Mouse (Mus musculus) kidney, postnatal 0 days (tissue): ENCODE results near the gene Apof. TPM values are rescaled to one million over a fixed set of nuclear protein-coding genes. Genes with fewer than 3 reads are reported as not detected.

Source experiments
- ATAC-seq: fragments of 200-750 bp; cut with Nextera tagmentation; replicated peaks from 2 replicates; pipeline ENCODE4 v1.8.0; 2017; ENCODE audit warnings: low read depth, moderate number of reproducible peaks, moderate TSS enrichment, moderate library complexity; ENCODE audit not compliant: low FRiP score
- DNase-seq: peaks from one replicate; pipeline ENCODE4 v3.0.0-alpha.2; 2016; ENCODE audit warnings: low spot score
- H3K27ac ChIP-seq: fragments of 300-500 bp; sonication (generic); 2 replicates; pipeline ENCODE4 v1.5.1; 2014; ENCODE audit warnings: mild to moderate bottlenecking
- H3K27me3 ChIP-seq: fragments of 300-500 bp; sonication (generic); 2 replicates; pipeline ENCODE4 v1.6.1; 2014; ENCODE audit warnings: low read length, mixed read lengths; ENCODE audit not compliant: insufficient read depth
- H3K36me3 ChIP-seq: fragments of 300-500 bp; sonication (generic); 2 replicates; pipeline ENCODE4 v1.6.1; 2014; ENCODE audit warnings: low read length, mixed read lengths; ENCODE audit not compliant: insufficient read depth
- H3K4me1 ChIP-seq: fragments of 300-500 bp; sonication (generic); replicated peaks from 2 replicates; pipeline ENCODE4 v1.6.1; 2014; ENCODE audit warnings: antibody characterized with exemption, low read length, mixed read lengths; ENCODE audit not compliant: insufficient read depth
- H3K4me2 ChIP-seq: fragments of 300-500 bp; sonication (generic); 2 replicates; pipeline ENCODE4 v1.6.1; 2014; ENCODE audit warnings: mild to moderate bottlenecking, low read length, moderate library complexity, mixed read lengths
- H3K4me3 ChIP-seq: fragments of 300-500 bp; sonication (generic); replicated peaks from 2 replicates; pipeline ENCODE4 v1.5.1; 2014; ENCODE audit warnings: low read depth, low read length
- H3K9ac ChIP-seq: fragments of 300-500 bp; sonication (generic); 2 replicates; pipeline ENCODE4 v1.6.1; 2014; ENCODE audit warnings: low read depth, low read length
- H3K9me3 ChIP-seq: fragments of 300-500 bp; sonication (generic); replicated peaks from 2 replicates; pipeline ENCODE4 v1.6.1; 2016; ENCODE audit warnings: low read length, inconsistent platforms, mixed read lengths
- CTCF ChIP-seq: IDR thresholded peaks from 2 replicates; pipeline ENCODE4 v1.5.1; 2016; ENCODE audit warnings: antibody characterized with exemption, low read depth, mild to moderate bottlenecking, moderate library complexity
- WGBS: fragments of 180-500 bp; shearing (Covaris S2); extraction: QIAGEN DNeasy Blood & Tissue Kit; methylation state at CpG from one replicate; pipeline ENCODE4 v1.1.7; 2014; 5-methylcytosine and 5-hydroxymethylcytosine counted together
- polyA plus RNA-seq: library from polyadenylated mRNA; unstranded; fragments of >200 nt; fragmentation: Nextera tagmentation; extraction: Ambion mirVana; gene quantifications from 2 replicates; pipeline ENCODE4 v1.2.1, GENCODE M21; 2015

Gene Apof
- polyA plus RNA-seq, 1 experiment from 2014 or later = 0.21 TPM

DNA sequence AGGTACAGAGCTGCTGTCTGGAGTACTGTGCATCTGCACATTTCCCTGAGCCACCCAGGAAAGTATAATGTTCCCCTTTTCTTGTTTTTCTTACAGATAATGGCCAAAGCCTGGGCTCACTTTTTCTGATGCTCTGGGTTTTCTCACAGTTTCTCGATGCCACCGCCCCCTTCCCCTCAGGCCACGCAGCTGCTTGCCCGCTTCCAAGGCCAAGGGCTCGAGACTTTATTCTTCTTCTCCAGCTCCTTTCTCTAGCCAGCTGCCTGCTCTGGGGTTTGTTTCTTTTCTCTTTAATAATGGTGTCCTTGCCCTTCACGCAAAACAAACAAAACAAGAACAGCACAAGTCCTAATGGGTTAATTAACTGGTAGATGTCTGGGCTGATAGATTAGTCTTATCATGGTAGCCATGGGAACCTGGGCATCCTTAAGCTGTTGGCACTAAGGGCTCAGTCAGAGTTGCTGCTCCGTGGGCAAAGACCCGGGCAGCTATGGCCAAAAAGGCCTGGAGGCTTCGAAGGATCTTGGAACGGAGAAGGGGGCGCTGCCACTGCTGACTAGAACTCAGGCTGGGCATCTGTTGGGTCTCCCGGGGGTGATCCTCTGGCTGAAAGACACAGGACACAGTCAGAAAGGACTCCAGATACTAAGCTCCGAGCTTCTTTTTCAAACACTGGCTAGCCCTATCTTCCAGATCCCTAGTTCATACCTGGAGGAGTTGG lies 28.1 kb downstream of the Apof start:
- DNase-seq (no peak), ATAC-seq (no peak)
- no peaks in the 10 kb centered on the region for H3K9me3 ChIP-seq
- H3K27ac ChIP-seq = no peak overlapping the region
- no peak overlapping the region for H3K9ac ChIP-seq
- 79% methylated on average over 13 of the region's 13 CpGs for WGBS
- H3K4me2 ChIP-seq = no peak overlapping the region
- no peaks in the 10 kb centered on the region for H3K4me1 ChIP-seq
- H3K27me3 ChIP-seq = no peaks in the 10 kb centered on the region
- TF ChIP-seq CTCF = no peak
- H3K4me3 ChIP-seq = no peak overlapping the region
- peaks cover 9% of the 10 kb centered on the region; the same call in 1 of the 2 replicates for H3K36me3 ChIP-seq

GRCm38 (mm10) chr10:128297221-128297620 lies 28.8 kb downstream of the Apof start:
- Histone ChIP-seq H3K27me3 (no peaks in the 10 kb centered on the region), H3K4me1 (peaks cover 1% of the 10 kb centered on the region), H3K9ac (no peak overlapping the region), H3K4me3 (no peak overlapping the region), H3K9me3 (no peaks in the 10 kb centered on the region), H3K36me3 (0 out of 2 replicates have a peak, but pooled peaks cover 2% of the 10 kb centered on the region), H3K4me2 (no peak overlapping the region), H3K27ac (no peak overlapping the region)
- whole genome bisulfite sequencing = 71% methylated on average over 4 of the region's 4 CpGs
- no peak for DNase-seq
- no peak for TF ChIP-seq CTCF
- ATAC-seq = no peak

GRCm38 (mm10) chr10:128297622-128298021 lies 29.2 kb downstream of the Apof start:
- 67% methylated on average over 11 of the region's 11 CpGs for WGBS
- H3K27ac ChIP-seq = no peak overlapping the region
- DNase-seq (peak; percentile 30), ATAC-seq (no peak; the same call in 1 of the 2 replicates)
- no peak overlapping the region for H3K4me3 ChIP-seq
- H3K27me3 ChIP-seq = no peaks in the 10 kb centered on the region
- no peaks in the 10 kb centered on the region for H3K9me3 ChIP-seq
- no peak overlapping the region for H3K9ac ChIP-seq
- H3K4me1 ChIP-seq = peaks cover 5% of the 10 kb centered on the region
- no peaks in the 10 kb centered on the region for H3K36me3 ChIP-seq
- no peak overlapping the region for H3K4me2 ChIP-seq
- no peak for TF ChIP-seq CTCF

GRCm38 (mm10) chr10:128298243-128298642 lies 29.8 kb downstream of the Apof start:
- H3K4me1 ChIP-seq = peaks cover 7% of the 10 kb centered on the region
- H3K4me2 ChIP-seq = no peak overlapping the region
- no peaks in the 10 kb centered on the region for H3K27me3 ChIP-seq
- 69% methylated on average over 6 of the region's 6 CpGs for WGBS
- no peak overlapping the region for H3K4me3 ChIP-seq
- H3K27ac ChIP-seq = no peak overlapping the region
- no peak for ATAC-seq
- H3K9me3 ChIP-seq = no peaks in the 10 kb centered on the region
- no peak overlapping the region for H3K9ac ChIP-seq
- H3K36me3 ChIP-seq = no peaks in the 10 kb centered on the region
- no peak for TF ChIP-seq CTCF
- DNase-seq = no peak

DNA sequence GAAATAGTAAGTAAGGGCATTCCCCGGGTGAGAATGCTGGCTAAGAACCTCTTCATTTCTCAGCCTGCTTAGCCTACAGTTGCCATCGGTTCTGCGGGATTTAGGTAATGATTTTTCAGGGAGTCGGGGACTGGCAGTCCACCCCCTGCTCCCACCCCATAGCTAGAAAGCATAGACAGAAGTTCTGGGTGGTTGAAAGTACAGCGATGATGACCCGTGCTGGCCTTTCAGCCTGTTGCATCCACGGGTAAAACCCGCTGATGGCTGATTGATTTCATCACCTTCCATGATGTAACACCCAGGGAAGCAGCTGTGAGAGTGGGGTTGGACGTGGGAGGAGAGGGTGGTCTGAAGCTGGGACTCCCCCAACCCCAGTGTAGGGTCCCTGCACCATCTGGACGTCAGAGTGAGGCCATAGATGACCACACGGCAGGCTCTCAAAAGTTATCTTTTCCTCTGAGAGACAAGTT lies 30.3 kb downstream of the Apof start, which contains the start of gene Il23a:
Il23a (minus strand) TSS at position 51 of the 470 bp plus-strand sequence.
- Histone ChIP-seq H3K4me3 (no peak within 1 kb of the TSS), H3K36me3 (no peaks in the 10 kb centered on the region), H3K4me1 (peaks cover 7% of the 10 kb centered on the region), H3K9ac (no peak within 1 kb of the TSS), H3K27ac (no peak within 1 kb of the TSS), H3K4me2 (no peak within 1 kb of the TSS), H3K27me3 (no peaks in the 10 kb centered on the region), H3K9me3 (no peaks in the 10 kb centered on the region)
- no peak for ATAC-seq
- 75% methylated on average over 11 of the region's 11 CpGs for WGBS
- no peak for TF ChIP-seq CTCF
- DNase-seq = no peak

GRCm38 (mm10) chr10:128302357-128302756 lies 33.9 kb downstream of the Apof start:
- no peak for TF ChIP-seq CTCF
- H3K4me3 ChIP-seq = peak overlapping the region; percentile 57
- H3K27me3 ChIP-seq = no peaks in the 10 kb centered on the region
- H3K4me2 ChIP-seq = peak overlapping the region; percentile 84
- 0 out of 2 replicates have a peak, but pooled peaks cover 5% of the 10 kb centered on the region for H3K36me3 ChIP-seq
- H3K27ac ChIP-seq = peak overlapping the region; percentile 98
- peaks cover 15% of the 10 kb centered on the region for H3K4me1 ChIP-seq
- WGBS = 36% methylated on average over 3 of the region's 3 CpGs
- ATAC-seq (no peak), DNase-seq (no peak)
- H3K9ac ChIP-seq = peak overlapping the region; percentile 81
- no peaks in the 10 kb centered on the region for H3K9me3 ChIP-seq
